Mouse (Mus musculus) cerebellum, adult 2 months (tissue): Measurements from ENCODE around the gene Lef1. TPM values are rescaled to one million over a fixed set of nuclear protein-coding genes. Genes with fewer than 3 reads are reported as not detected.

Experiments
- DNase-seq, 2 experiments: peaks; one replicate each; pipeline ENCODE4 v3.0.0; 2021
- H3K27ac ChIP-seq: fragments of 200-500 bp; 2 replicates; pipeline ENCODE4 v1.5.1; 2012; ENCODE audit warnings: low read length, control low read depth, inconsistent platforms; ENCODE audit not compliant: insufficient read depth
- H3K27me3 ChIP-seq: fragments of 200-500 bp; 2 replicates; pipeline ENCODE4 v1.6.1; 2012; ENCODE audit warnings: inconsistent platforms, mild to moderate bottlenecking, low read length, moderate library complexity; ENCODE audit not compliant: control insufficient read depth, insufficient read depth
- H3K4me1 ChIP-seq: fragments of 200-500 bp; 2 replicates; pipeline ENCODE4 v1.6.1; 2011; ENCODE audit warnings: low read length; ENCODE audit not compliant: control insufficient read depth, insufficient read depth
- H3K4me3 ChIP-seq: fragments of 200-500 bp; replicated peaks from 2 replicates; pipeline ENCODE3; 2011; ENCODE audit warnings: mild to moderate bottlenecking, low read depth, low read length, control low read depth; ENCODE audit not compliant: insufficient read depth
- CTCF ChIP-seq: fragments of 200-500 bp; IDR thresholded peaks from 2 replicates; pipeline ENCODE4 v1.5.1; 2011; ENCODE audit warnings: low read depth, mild to moderate bottlenecking, control low read depth, low read length, moderate library complexity, borderline replicate concordance; ENCODE audit not compliant: insufficient read depth
- POLR2A ChIP-seq: fragments of 200-500 bp; IDR thresholded peaks from 2 replicates; pipeline ENCODE4 v1.6.1; 2011; ENCODE audit warnings: low read length, control low read depth, borderline replicate concordance; ENCODE audit not compliant: insufficient read depth
- whole genome bisulfite sequencing: fragments of 180-500 bp; shearing (Covaris S2); methylation state at CpG from one replicate; pipeline ENCODE4 v1.1.7; 2018; 5-methylcytosine and 5-hydroxymethylcytosine counted together
- polyA plus RNA-seq: library from polyadenylated mRNA; depleted of rRNA; stranded (reverse); fragments of >200 nt; gene quantifications from 2 replicates; pipeline ENCODE4 v1.2.3, GENCODE M21; 2012

Lef1 gene
- polyA plus RNA-seq, 1 experiment = 6.8 TPM

- WGBS = 76% methylated on average over 3 of the region's 3 CpGs
- no peak overlapping the region for H3K27ac ChIP-seq
- no peaks in the 10 kb centered on the region for H3K4me1 ChIP-seq
- H3K27me3 ChIP-seq = no peaks in the 10 kb centered on the region
- no peak overlapping the region for H3K4me3 ChIP-seq
- no peak for TF ChIP-seq POLR2A
- DNase-seq = no peak
These were observed 7.6 kb downstream of the Lef1 start for GRCm38 (mm10) chr3:131117883-131118282.

DNA sequence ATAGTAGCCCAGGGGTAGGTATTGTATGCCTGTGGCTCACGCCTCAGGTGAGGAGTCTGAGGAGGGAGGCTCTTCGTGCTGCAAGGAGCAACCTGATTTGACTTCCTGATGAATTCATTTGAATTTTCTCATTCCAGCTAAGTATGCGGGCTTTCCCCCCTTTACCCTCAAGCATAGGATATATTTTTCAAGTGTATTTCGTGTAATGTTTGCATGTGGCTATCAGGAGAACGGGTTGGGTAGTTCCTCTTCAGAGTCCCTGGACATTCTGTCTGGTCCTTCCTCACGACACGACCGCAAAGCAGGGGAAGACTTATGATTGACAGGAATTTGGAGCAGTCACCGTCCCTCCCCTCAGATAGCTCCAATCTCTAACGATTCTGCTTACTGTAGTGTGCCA is 9.2 kb downstream of the Lef1 start:
- WGBS = 57% methylated on average over 10 of the region's 10 CpGs
- H3K27me3 ChIP-seq = no peaks in the 10 kb centered on the region
- no peak overlapping the region for H3K27ac ChIP-seq
- no peaks in the 10 kb centered on the region for H3K4me1 ChIP-seq
- H3K4me3 ChIP-seq = no peak overlapping the region
- DNase-seq = no peak
- no peak for TF ChIP-seq CTCF
- no peak for TF ChIP-seq POLR2A

GRCm38 (mm10) chr3:131123501-131123900 is 13.2 kb downstream of the Lef1 start:
- no peak overlapping the region for H3K27ac ChIP-seq
- no peaks in the 10 kb centered on the region for H3K4me1 ChIP-seq
- H3K4me3 ChIP-seq = no peak overlapping the region
- TF ChIP-seq POLR2A (no peak), CTCF (no peak)
- H3K27me3 ChIP-seq = no peaks in the 10 kb centered on the region
- WGBS = 85% methylated on average over 6 of the region's 6 CpGs
- DNase-seq = no peak

- DNase-seq = no peak
- Histone ChIP-seq H3K27ac (no peak overlapping the region), H3K4me1 (no peaks in the 10 kb centered on the region), H3K4me3 (no peak overlapping the region), H3K27me3 (no peaks in the 10 kb centered on the region)
- WGBS = 93% methylated on average over 13 of the region's 13 CpGs
- TF ChIP-seq CTCF (no peak), POLR2A (no peak)
These were observed 15.6 kb downstream of the Lef1 start for GRCm38 (mm10) chr3:131125873-131126272.

GRCm38 (mm10) chr3:131126438-131126837 is 16.2 kb downstream of the Lef1 start:
- WGBS = 94% methylated on average over 4 of the region's 4 CpGs

DNA sequence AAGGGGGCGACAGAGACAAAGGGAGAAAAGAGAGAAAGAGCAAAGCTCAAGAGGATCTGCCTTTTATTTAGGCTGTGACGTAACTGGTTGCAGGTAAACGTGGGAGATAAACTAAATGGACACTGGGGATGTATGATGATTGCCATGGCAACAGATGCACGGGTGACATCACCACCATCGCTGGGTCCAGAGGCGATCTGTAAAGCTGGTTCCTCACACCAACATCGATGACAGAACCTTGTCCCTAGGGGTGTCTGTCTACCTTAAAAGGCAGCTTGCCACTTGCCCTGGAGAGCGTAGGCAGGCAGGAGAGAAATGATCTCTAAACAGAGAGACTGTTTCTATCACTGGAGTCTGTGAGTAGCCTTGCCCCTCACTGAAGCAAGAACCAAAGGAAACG is 23.7 kb downstream of the Lef1 start:
- no peak for TF ChIP-seq CTCF
- no peak for DNase-seq
- Histone ChIP-seq H3K4me3 (no peak overlapping the region), H3K27me3 (no peaks in the 10 kb centered on the region; the same call in 1 of the 2 replicates), H3K4me1 (no peaks in the 10 kb centered on the region), H3K27ac (no peak overlapping the region; the same call in 1 of the 2 replicates)
- 68% methylated on average over 9 of the region's 9 CpGs for WGBS

More at GRCm38 (mm10) chr3:131126438-131126837, 16.2 kb downstream of the Lef1 start:
- no peak overlapping the region for H3K27ac ChIP-seq
- no peak overlapping the region for H3K4me3 ChIP-seq
- TF ChIP-seq CTCF (no peak), POLR2A (no peak)
- no peaks in the 10 kb centered on the region for H3K27me3 ChIP-seq
- no peak for DNase-seq
- H3K4me1 ChIP-seq = no peaks in the 10 kb centered on the region

GRCm38 (mm10) chr3:131135434-131135833 is 25.2 kb downstream of the Lef1 start:
- Histone ChIP-seq H3K4me3 (no peak overlapping the region), H3K4me1 (no peaks in the 10 kb centered on the region), H3K27ac (no peak overlapping the region), H3K27me3 (no peaks in the 10 kb centered on the region; the same call in 1 of the 2 replicates)
- TF ChIP-seq POLR2A (no peak), CTCF (no peak)
- 49% methylated on average over 9 of the region's 9 CpGs for WGBS
- no peak for DNase-seq

DNA sequence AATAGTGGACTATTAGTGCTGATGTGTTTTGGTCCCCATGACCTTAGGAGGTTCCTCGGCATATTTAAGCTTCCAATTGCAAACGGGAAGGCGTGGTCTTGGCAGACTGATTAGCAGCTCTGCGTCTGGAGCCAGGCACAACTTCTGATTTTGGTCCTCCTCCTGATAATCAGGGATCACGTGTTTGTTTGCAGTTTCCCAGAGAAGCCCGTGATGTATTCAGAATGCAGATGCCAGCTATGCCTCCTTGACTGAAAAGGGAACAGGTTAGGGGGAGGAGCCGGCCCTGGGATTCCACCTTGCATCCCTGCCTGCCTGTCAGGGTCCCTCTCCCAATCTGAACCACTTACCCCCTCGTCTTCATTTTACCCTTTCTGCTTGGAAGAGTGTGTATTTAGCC is 26.2 kb downstream of the Lef1 start:
- H3K27me3 ChIP-seq = no peaks in the 10 kb centered on the region; the same call in 1 of the 2 replicates
- TF ChIP-seq POLR2A (no peak), CTCF (no peak)
- no peaks in the 10 kb centered on the region for H3K4me1 ChIP-seq
- H3K27ac ChIP-seq = no peak overlapping the region
- WGBS = 12% methylated on average over 8 of the region's 8 CpGs
- no peak overlapping the region for H3K4me3 ChIP-seq
- no peak for DNase-seq
